Mouse (Mus musculus): ENCODE data around the gene Dynlt1a. TPM values are rescaled to one million over a fixed set of nuclear protein-coding genes. Genes with fewer than 3 reads are reported as not detected.
A peak's percentile ranks its signal among the peaks of the same experiment; 100 is the strongest.
"Not testable (repeated sequence)": the region's sequence is repeated elsewhere in the genome, so short reads cannot be mapped to it uniquely, and the experiment has no call there.

The Dynlt1a gene
- 33.0 and 34.2 TPM in 2 replicates for polyA plus RNA-seq (2014; fragmentation: Nextera tagmentation; extraction: Ambion mirVana)

- ATAC-seq (ENCODE audit: insufficient read depth, low FRiP score, low TSS enrichment) (peak; percentile 90), DNase-seq (ENCODE audit: low spot score) (peak; percentile 98)
- H3K27me3 ChIP-seq (ENCODE audit: control insufficient read depth, insufficient read depth, low read length); H3K4me1 ChIP-seq (ENCODE audit: control insufficient read depth, insufficient read depth, low read length); H3K9me3 ChIP-seq (ENCODE audit: control insufficient read depth, low read length); H3K9ac ChIP-seq (ENCODE audit: low read length); H3K36me3 ChIP-seq (ENCODE audit: control insufficient read depth, insufficient read depth, low read length); H3K27ac ChIP-seq (ENCODE audit: low read depth, low read length): not testable (repeated sequence)
- Histone ChIP-seq H3K4me2 (ENCODE audit: low read depth) (peak within 1 kb of the TSS; percentile 35), H3K4me3 (ENCODE audit: low read depth, low read length) (peak within 1 kb of the TSS; percentile 33)
- WGBS, result 11% methylated on average over 23 of the region's 23 CpGs
Measured at GRCm38 (mm10) chr17:6317339-6317985, at the start of gene Dynlt1a. Dynlt1a (minus strand) TSS chr17:6317500.

GRCm38 (mm10) chr17:6355256-6355655, 38.0 kb upstream of the Dynlt1a start:
- H3K4me3 ChIP-seq (ENCODE audit: low read depth, low read length); H3K4me1 ChIP-seq (ENCODE audit: control insufficient read depth, insufficient read depth, low read length); H3K4me2 ChIP-seq (ENCODE audit: low read depth); H3K9ac ChIP-seq (ENCODE audit: low read length); H3K9me3 ChIP-seq (ENCODE audit: control insufficient read depth, low read length); ATAC-seq (ENCODE audit: insufficient read depth, low FRiP score, low TSS enrichment); DNase-seq (ENCODE audit: low spot score); H3K27me3 ChIP-seq (ENCODE audit: control insufficient read depth, insufficient read depth, low read length); H3K27ac ChIP-seq (ENCODE audit: low read depth, low read length); H3K36me3 ChIP-seq (ENCODE audit: control insufficient read depth, insufficient read depth, low read length): not testable (repeated sequence)
- WGBS, result 95% methylated on average over 10 of the region's 10 CpGs

- DNase-seq (ENCODE audit: low spot score); H3K4me3 ChIP-seq (ENCODE audit: low read depth, low read length); H3K9ac ChIP-seq (ENCODE audit: low read length); H3K27ac ChIP-seq (ENCODE audit: low read depth, low read length); H3K9me3 ChIP-seq (ENCODE audit: control insufficient read depth, low read length); H3K36me3 ChIP-seq (ENCODE audit: control insufficient read depth, insufficient read depth, low read length); ATAC-seq (ENCODE audit: insufficient read depth, low FRiP score, low TSS enrichment); H3K27me3 ChIP-seq (ENCODE audit: control insufficient read depth, insufficient read depth, low read length); H3K4me1 ChIP-seq (ENCODE audit: control insufficient read depth, insufficient read depth, low read length); H3K4me2 ChIP-seq (ENCODE audit: low read depth): not testable (repeated sequence)
- no CpG with 5 or more reads among the region's 12 CpGs for WGBS
Measured at GRCm38 (mm10) chr17:6342606-6343294, 25.4 kb upstream of the Dynlt1a start.

GRCm38 (mm10) chr17:6328997-6329396, 11.7 kb upstream of the Dynlt1a start:
- not testable (repeated sequence) for H3K27me3 ChIP-seq (ENCODE audit: control insufficient read depth, insufficient read depth, low read length); H3K36me3 ChIP-seq (ENCODE audit: control insufficient read depth, insufficient read depth, low read length); H3K27ac ChIP-seq (ENCODE audit: low read depth, low read length); DNase-seq (ENCODE audit: low spot score); ATAC-seq (ENCODE audit: insufficient read depth, low FRiP score, low TSS enrichment); H3K9me3 ChIP-seq (ENCODE audit: control insufficient read depth, low read length); H3K9ac ChIP-seq (ENCODE audit: low read length); H3K4me1 ChIP-seq (ENCODE audit: control insufficient read depth, insufficient read depth, low read length); H3K4me3 ChIP-seq (ENCODE audit: low read depth, low read length); H3K4me2 ChIP-seq (ENCODE audit: low read depth)
- 86% methylated on average over 3 of the region's 4 CpGs for WGBS

- H3K27ac ChIP-seq (ENCODE audit: low read depth, low read length); DNase-seq (ENCODE audit: low spot score); H3K9ac ChIP-seq (ENCODE audit: low read length); H3K4me3 ChIP-seq (ENCODE audit: low read depth, low read length); H3K9me3 ChIP-seq (ENCODE audit: control insufficient read depth, low read length); H3K27me3 ChIP-seq (ENCODE audit: control insufficient read depth, insufficient read depth, low read length); H3K36me3 ChIP-seq (ENCODE audit: control insufficient read depth, insufficient read depth, low read length); H3K4me1 ChIP-seq (ENCODE audit: control insufficient read depth, insufficient read depth, low read length); ATAC-seq (ENCODE audit: insufficient read depth, low FRiP score, low TSS enrichment); H3K4me2 ChIP-seq (ENCODE audit: low read depth): not testable (repeated sequence)
- WGBS, result 90% methylated on average over 7 of the region's 7 CpGs
Measured at GRCm38 (mm10) chr17:6327554-6327953, 10.3 kb upstream of the Dynlt1a start.

GRCm38 (mm10) chr17:6325543-6325942, 8.2 kb upstream of the Dynlt1a start:
- not testable (repeated sequence) for ATAC-seq (ENCODE audit: insufficient read depth, low FRiP score, low TSS enrichment); DNase-seq (ENCODE audit: low spot score); H3K4me1 ChIP-seq (ENCODE audit: control insufficient read depth, insufficient read depth, low read length); H3K4me3 ChIP-seq (ENCODE audit: low read depth, low read length); H3K36me3 ChIP-seq (ENCODE audit: control insufficient read depth, insufficient read depth, low read length); H3K9ac ChIP-seq (ENCODE audit: low read length); H3K4me2 ChIP-seq (ENCODE audit: low read depth); H3K27ac ChIP-seq (ENCODE audit: low read depth, low read length); H3K27me3 ChIP-seq (ENCODE audit: control insufficient read depth, insufficient read depth, low read length); H3K9me3 ChIP-seq (ENCODE audit: control insufficient read depth, low read length)
- 59% methylated on average over 6 of the region's 6 CpGs for WGBS

- not testable (repeated sequence) for H3K9ac ChIP-seq (ENCODE audit: low read length); ATAC-seq (ENCODE audit: insufficient read depth, low FRiP score, low TSS enrichment); H3K36me3 ChIP-seq (ENCODE audit: control insufficient read depth, insufficient read depth, low read length); H3K9me3 ChIP-seq (ENCODE audit: control insufficient read depth, low read length); H3K4me2 ChIP-seq (ENCODE audit: low read depth); DNase-seq (ENCODE audit: low spot score); H3K27ac ChIP-seq (ENCODE audit: low read depth, low read length); H3K27me3 ChIP-seq (ENCODE audit: control insufficient read depth, insufficient read depth, low read length); H3K4me3 ChIP-seq (ENCODE audit: low read depth, low read length); H3K4me1 ChIP-seq (ENCODE audit: control insufficient read depth, insufficient read depth, low read length)
- 46% methylated on average over 10 of the region's 10 CpGs for WGBS
Measured at GRCm38 (mm10) chr17:6325021-6325420, 7.7 kb upstream of the Dynlt1a start.

GRCm38 (mm10) chr17:6321778-6322101, 4.4 kb upstream of the Dynlt1a start:
- not testable (repeated sequence) for H3K9me3 ChIP-seq (ENCODE audit: control insufficient read depth, low read length); H3K4me1 ChIP-seq (ENCODE audit: control insufficient read depth, insufficient read depth, low read length); H3K9ac ChIP-seq (ENCODE audit: low read length); DNase-seq (ENCODE audit: low spot score); ATAC-seq (ENCODE audit: insufficient read depth, low FRiP score, low TSS enrichment); H3K4me3 ChIP-seq (ENCODE audit: low read depth, low read length); H3K27me3 ChIP-seq (ENCODE audit: control insufficient read depth, insufficient read depth, low read length); H3K4me2 ChIP-seq (ENCODE audit: low read depth); H3K36me3 ChIP-seq (ENCODE audit: control insufficient read depth, insufficient read depth, low read length); H3K27ac ChIP-seq (ENCODE audit: low read depth, low read length)
- WGBS, result no CpG with 5 or more reads among the region's 10 CpGs
